Mouse (Mus musculus) thymus, adult 2 months (tissue): ENCODE results near the gene Dnaaf1.

Source experiments
- CTCF ChIP-seq: fragments of 200-500 bp; IDR thresholded peaks from 2 replicates; pipeline ENCODE4 v1.5.1; 2012; ENCODE audit warnings: mild to moderate bottlenecking, control low read depth, low read length, moderate library complexity, borderline replicate concordance; ENCODE audit not compliant: control insufficient read depth, poor library complexity, insufficient read depth; ENCODE audit errors: extremely low read depth
- POLR2A ChIP-seq: fragments of 200-500 bp; IDR thresholded peaks from 2 replicates; pipeline ENCODE4 v1.6.1; 2012; ENCODE audit warnings: mild to moderate bottlenecking, low read length, control low read depth, moderate library complexity; ENCODE audit not compliant: control insufficient read depth, poor library complexity, insufficient read depth; ENCODE audit errors: extremely low read depth

DNA sequence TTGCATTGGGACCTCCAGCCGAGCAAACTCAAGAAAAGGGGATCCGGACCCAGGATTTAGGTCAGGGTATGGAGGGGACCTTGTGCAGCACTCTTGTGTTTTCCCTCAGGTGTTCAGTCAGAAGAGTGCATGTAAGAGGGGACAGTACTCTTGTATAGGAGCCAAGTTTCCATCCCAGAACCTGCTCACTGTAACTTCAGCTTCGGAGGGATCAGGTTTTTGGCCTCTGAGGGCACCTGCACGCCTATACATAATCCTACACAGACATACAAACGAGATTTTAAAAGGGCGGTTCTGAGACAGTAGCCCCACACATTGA lies 15.7 kb upstream of the Dnaaf1 start:
- TF ChIP-seq POLR2A (no peak), CTCF (no peak)
